Mouse (Mus musculus): ENCODE measurements around the gene Caln1. TPM values are rescaled to one million over a fixed set of nuclear protein-coding genes. Genes with fewer than 3 reads are reported as not detected.

Gene Caln1
- polyA plus RNA-seq (2012; rRNA removed), result 0.01 and 0.13 TPM in 2 replicates

GRCm38 (mm10) chr5:130369237-130369636 lies at the start of gene Caln1:
Gene Caln1 (plus strand): TSS chr5:130369455.

GRCm38 (mm10) chr5:130384222-130384912 lies 15.1 kb downstream of the Caln1 start, which contains the start of gene A330070K13Rik:
Gene A330070K13Rik (minus strand): TSS chr5:130384631.

Other genes starting within 250 kb of the Caln1 start
- gene Kctd7, start 224.6 kb upstream of the Caln1 start, polyA plus RNA-seq (2012; rRNA removed), result 1.4 and 2.8 TPM in 2 replicates
- gene Rabgef1, start 197.7 kb upstream of the Caln1 start, polyA plus RNA-seq (2012; rRNA removed), result 13.9 and 14.9 TPM in 2 replicates
- gene Tmem248, start 152.4 kb upstream of the Caln1 start, polyA plus RNA-seq (2012; rRNA removed), result 16.6 and 20.0 TPM in 2 replicates
- gene Sbds, start 113.9 kb upstream of the Caln1 start, polyA plus RNA-seq (2012; rRNA removed), result 12.9 and 15.0 TPM in 2 replicates
- gene Tyw1, start 113.8 kb upstream of the Caln1 start, polyA plus RNA-seq (2012; rRNA removed), result 2.2 and 2.7 TPM in 2 replicates
- gene A330070K13Rik, start 15.2 kb downstream of the Caln1 start, polyA plus RNA-seq (2012; rRNA removed), result not detected in 2 replicates